Mouse (Mus musculus): ENCODE measurements around the gene Mtus2. TPM values are rescaled to one million over a fixed set of nuclear protein-coding genes. Genes with fewer than 3 reads are reported as not detected.
A peak's percentile ranks its signal among the peaks of the same experiment; 100 is the strongest.

Gene Mtus2
- polyA plus RNA-seq, 1 experiment: 0.80 TPM

- TF ChIP-seq POLR2A (IDR thresholded peaks at IDR 0.05; ENCODE audit: low read depth, low read length): no peak
- no peak for TF ChIP-seq CTCF (conservative IDR thresholded peaks at IDR 0.05; ENCODE audit: insufficient read depth, insufficient read length, low read depth, low read length)
- 85% methylated on average over 2 of the region's 2 CpGs for WGBS
- Histone ChIP-seq H3K36me3 (ENCODE audit: control insufficient read depth, insufficient read depth, low read length) (no peaks in the 10 kb centered on the region), H3K4me1 (ENCODE audit: control insufficient read depth, insufficient read depth, low read length) (no peaks in the 10 kb centered on the region), H3K27ac (ENCODE audit: insufficient read depth, low read depth, low read length) (no peak overlapping the region), H3K4me3 (ENCODE audit: insufficient read depth, low read depth, low read length) (no peak overlapping the region), H3K27me3 (replicated peaks; ENCODE audit: control insufficient read depth, insufficient read depth, low read length) (no peaks in the 10 kb centered on the region)
- DNase-seq: no peak
Measured at GRCm38 (mm10) chr5:148245386-148245785, 288.3 kb downstream of the Mtus2 start.

- H3K4me3 ChIP-seq (ENCODE audit: insufficient read depth, low read depth, low read length): no peak overlapping the region
- no peaks in the 10 kb centered on the region for H3K4me1 ChIP-seq (ENCODE audit: control insufficient read depth, insufficient read depth, low read length)
- 13% methylated on average over 2 of the region's 2 CpGs for WGBS
- no peak for DNase-seq
- H3K27ac ChIP-seq (ENCODE audit: insufficient read depth, low read depth, low read length): no peak overlapping the region
- no peak for TF ChIP-seq CTCF (conservative IDR thresholded peaks at IDR 0.05; ENCODE audit: insufficient read depth, insufficient read length, low read depth, low read length)
- TF ChIP-seq POLR2A (IDR thresholded peaks at IDR 0.05; ENCODE audit: low read depth, low read length): no peak
- no peaks in the 10 kb centered on the region for H3K36me3 ChIP-seq (ENCODE audit: control insufficient read depth, insufficient read depth, low read length)
- no peaks in the 10 kb centered on the region for H3K27me3 ChIP-seq (replicated peaks; ENCODE audit: control insufficient read depth, insufficient read depth, low read length)
Measured at GRCm38 (mm10) chr5:148248236-148248635, 291.1 kb downstream of the Mtus2 start.

GRCm38 (mm10) chr5:148251847-148252246 is 294.7 kb downstream of the Mtus2 start:
- Histone ChIP-seq H3K4me1 (ENCODE audit: control insufficient read depth, insufficient read depth, low read length) (no peaks in the 10 kb centered on the region), H3K27me3 (replicated peaks; ENCODE audit: control insufficient read depth, insufficient read depth, low read length) (no peaks in the 10 kb centered on the region; the same call in 1 of the 2 replicates), H3K27ac (ENCODE audit: insufficient read depth, low read depth, low read length) (no peak overlapping the region), H3K4me3 (ENCODE audit: insufficient read depth, low read depth, low read length) (no peak overlapping the region), H3K36me3 (ENCODE audit: control insufficient read depth, insufficient read depth, low read length) (no peaks in the 10 kb centered on the region)
- no peak for TF ChIP-seq CTCF (conservative IDR thresholded peaks at IDR 0.05; ENCODE audit: insufficient read depth, insufficient read length, low read depth, low read length)
- TF ChIP-seq POLR2A (IDR thresholded peaks at IDR 0.05; ENCODE audit: low read depth, low read length): no peak
- DNase-seq: no peak

GRCm38 (mm10) chr5:148262016-148262415 is 304.9 kb downstream of the Mtus2 start:
- H3K36me3 ChIP-seq (ENCODE audit: control insufficient read depth, insufficient read depth, low read length): no peaks in the 10 kb centered on the region
- no peak for DNase-seq
- H3K4me1 ChIP-seq (ENCODE audit: control insufficient read depth, insufficient read depth, low read length): no peaks in the 10 kb centered on the region
- H3K4me3 ChIP-seq (ENCODE audit: insufficient read depth, low read depth, low read length): no peak overlapping the region
- 91% methylated on average over 7 of the region's 7 CpGs for WGBS
- TF ChIP-seq POLR2A (IDR thresholded peaks at IDR 0.05; ENCODE audit: low read depth, low read length) (no peak), CTCF (conservative IDR thresholded peaks at IDR 0.05; ENCODE audit: insufficient read depth, insufficient read length, low read depth, low read length) (no peak)
- H3K27me3 ChIP-seq (replicated peaks; ENCODE audit: control insufficient read depth, insufficient read depth, low read length): no peaks in the 10 kb centered on the region; the same call in 1 of the 2 replicates
- no peak overlapping the region for H3K27ac ChIP-seq (ENCODE audit: insufficient read depth, low read depth, low read length)

GRCm38 (mm10) chr5:148264819-148265707 is 307.9 kb downstream of the Mtus2 start:
- H3K27ac ChIP-seq (ENCODE audit: insufficient read depth, low read depth, low read length): no peak overlapping the region
- TF ChIP-seq POLR2A (IDR thresholded peaks at IDR 0.05; ENCODE audit: low read depth, low read length): no peak
- TF ChIP-seq CTCF (conservative IDR thresholded peaks at IDR 0.05; ENCODE audit: insufficient read depth, insufficient read length, low read depth, low read length): no peak
- DNase-seq: no peak
- WGBS: 1% methylated on average over 32 of the region's 32 CpGs
- no peaks in the 10 kb centered on the region; the same call in 1 of the 2 replicates for H3K27me3 ChIP-seq (replicated peaks; ENCODE audit: control insufficient read depth, insufficient read depth, low read length)
- peak overlapping the region; percentile 46 for H3K4me3 ChIP-seq (ENCODE audit: insufficient read depth, low read depth, low read length)
- no peaks in the 10 kb centered on the region for H3K36me3 ChIP-seq (ENCODE audit: control insufficient read depth, insufficient read depth, low read length)
- no peaks in the 10 kb centered on the region for H3K4me1 ChIP-seq (ENCODE audit: control insufficient read depth, insufficient read depth, low read length)

GRCm38 (mm10) chr5:148266841-148267240 is 309.7 kb downstream of the Mtus2 start:
- Histone ChIP-seq H3K27ac (ENCODE audit: insufficient read depth, low read depth, low read length) (no peak overlapping the region), H3K4me3 (ENCODE audit: insufficient read depth, low read depth, low read length) (no peak overlapping the region), H3K4me1 (ENCODE audit: control insufficient read depth, insufficient read depth, low read length) (no peaks in the 10 kb centered on the region), H3K36me3 (ENCODE audit: control insufficient read depth, insufficient read depth, low read length) (no peaks in the 10 kb centered on the region), H3K27me3 (replicated peaks; ENCODE audit: control insufficient read depth, insufficient read depth, low read length) (no peaks in the 10 kb centered on the region; the same call in 1 of the 2 replicates)
- DNase-seq: no peak
- WGBS: 67% methylated on average over 2 of the region's 2 CpGs
- TF ChIP-seq POLR2A (IDR thresholded peaks at IDR 0.05; ENCODE audit: low read depth, low read length) (no peak), CTCF (conservative IDR thresholded peaks at IDR 0.05; ENCODE audit: insufficient read depth, insufficient read length, low read depth, low read length) (no peak)

- Histone ChIP-seq H3K4me1 (ENCODE audit: control insufficient read depth, insufficient read depth, low read length) (no peaks in the 10 kb centered on the region), H3K27me3 (replicated peaks; ENCODE audit: control insufficient read depth, insufficient read depth, low read length) (no peaks in the 10 kb centered on the region; the same call in 1 of the 2 replicates), H3K27ac (ENCODE audit: insufficient read depth, low read depth, low read length) (no peak overlapping the region), H3K36me3 (ENCODE audit: control insufficient read depth, insufficient read depth, low read length) (no peaks in the 10 kb centered on the region), H3K4me3 (ENCODE audit: insufficient read depth, low read depth, low read length) (no peak overlapping the region)
- WGBS: 62% methylated on average over 4 of the region's 4 CpGs
- no peak for DNase-seq
- TF ChIP-seq POLR2A (IDR thresholded peaks at IDR 0.05; ENCODE audit: low read depth, low read length) (no peak), CTCF (conservative IDR thresholded peaks at IDR 0.05; ENCODE audit: insufficient read depth, insufficient read length, low read depth, low read length) (no peak)
Measured at GRCm38 (mm10) chr5:148267446-148267845, 310.3 kb downstream of the Mtus2 start.
